8 mouse cellular contexts compared by ENCODE assay signal in genomic region chr11:29885160-29885559, GRCm38 (mm10). TPM values are rescaled to one million over a fixed set of nuclear protein-coding genes. Genes with fewer than 3 reads are reported as not detected.
DNase-seq lines count a peak whose midpoint lies in the region; ATAC-seq and TF ChIP-seq lines count a peak whose summit lies in the region.

No protein-coding gene starts in this region.

- no peak for TF ChIP-seq POLR2A in kidney, adult 2 months (IDR thresholded peaks at IDR 0.05; ENCODE audit: low read depth, low read length)

- H3K4me2 ChIP-seq in midbrain, embryonic 14.5 days (ENCODE audit: low read length): no peak overlapping the region
- no peak overlapping the region for H3K4me2 ChIP-seq in stomach, embryonic 14.5 days (replicated peaks; ENCODE audit: low read depth, low read length)

- no peak overlapping the region for H3K4me3 ChIP-seq in kidney, adult 2 months (ENCODE audit: insufficient read depth, low read depth, low read length)
- H3K4me3 ChIP-seq in midbrain, embryonic 14.5 days (replicated peaks; ENCODE audit: low read depth, low read length): no peak overlapping the region
- no peak overlapping the region for H3K4me3 ChIP-seq in stomach, embryonic 14.5 days (ENCODE audit: low read depth, low read length)

- 2% methylated on average over 1 of the region's 1 CpGs for WGBS in kidney, adult 2 months
- WGBS in midbrain, embryonic 14.5 days: 9% methylated on average over 1 of the region's 1 CpGs
- 0% methylated on average over 1 of the region's 1 CpGs for WGBS in stomach, embryonic 14.5 days

- no peak overlapping the region for H3K9ac ChIP-seq in midbrain, embryonic 14.5 days (replicated peaks; ENCODE audit: low read length)
- H3K9ac ChIP-seq in stomach, embryonic 14.5 days (replicated peaks; ENCODE audit: low read depth, low read length): no peak overlapping the region

- no peak overlapping the region for H3K27ac ChIP-seq in kidney, adult 2 months (ENCODE audit: insufficient read depth, low read depth, low read length)
- no peak overlapping the region for H3K27ac ChIP-seq in midbrain, embryonic 14.5 days (replicated peaks; ENCODE audit: low read depth, low read length)
- H3K27ac ChIP-seq in stomach, embryonic 14.5 days (ENCODE audit: low read length): no peak overlapping the region

- DNase-seq in urinary bladder, postnatal 36 days (ENCODE audit: low spot score in 2 of 2): peak; percentile 35 to 48
- no peak for DNase-seq in urinary bladder, postnatal 4 days (ENCODE audit: low spot score in 2 of 2)
- peak; percentile 53 to 74 for DNase-seq in cerebellum, postnatal 25 days
- DNase-seq in gastrocnemius, postnatal 10 days: peak; percentile 55
- peak; percentile 68 for DNase-seq in kidney, adult 2 months
- DNase-seq in left cerebral cortex, postnatal 4 days: peak; percentile 46
- DNase-seq in midbrain, embryonic 14.5 days: peak; percentile 87

- peak; percentile 62; the same call in 1 of the 2 replicates for ATAC-seq in midbrain, embryonic 14.5 days (ENCODE audit: low FRiP score, low TSS enrichment)
- peak; percentile 33; the same call in 1 of the 2 replicates for ATAC-seq in stomach, embryonic 14.5 days (ENCODE audit: insufficient number of reproducible peaks, insufficient read depth, low FRiP score, low read depth)

- intact Hi-C loops in left cerebral cortex, postnatal 4 days (cut with DNase I): loop anchor here (10.0 kb wide), 1 partner anchor 180 kb away; no protein-coding TSS in a partner anchor

- H3K4me1 ChIP-seq in kidney, adult 2 months (ENCODE audit: control insufficient read depth, insufficient read depth, low read length): no peaks in the 10 kb centered on the region
- no peaks in the 10 kb centered on the region for H3K4me1 ChIP-seq in midbrain, embryonic 14.5 days (ENCODE audit: control insufficient read depth, insufficient read depth, low read length)
- no peaks in the 10 kb centered on the region for H3K4me1 ChIP-seq in stomach, embryonic 14.5 days (ENCODE audit: control insufficient read depth, insufficient read depth, low read length)

- TF ChIP-seq CTCF in kidney, adult 2 months (conservative IDR thresholded peaks at IDR 0.05; ENCODE audit: insufficient read depth, insufficient read length, low read depth, low read length): peak; percentile 67

- H3K36me3 ChIP-seq in kidney, adult 2 months (ENCODE audit: control insufficient read depth, insufficient read depth, low read length): no peaks in the 10 kb centered on the region
- no peaks in the 10 kb centered on the region for H3K36me3 ChIP-seq in midbrain, embryonic 14.5 days (ENCODE audit: control insufficient read depth, insufficient read depth, low read length)
- no peaks in the 10 kb centered on the region for H3K36me3 ChIP-seq in stomach, embryonic 14.5 days (ENCODE audit: control insufficient read depth, insufficient read depth, low read length)

- no peaks in the 10 kb centered on the region for H3K27me3 ChIP-seq in kidney, adult 2 months (replicated peaks; ENCODE audit: control insufficient read depth, insufficient read depth, low read length)
- H3K27me3 ChIP-seq in midbrain, embryonic 14.5 days (ENCODE audit: control insufficient read depth, insufficient read depth, low read length): 0 out of 2 replicates have a peak, but pooled peaks cover 7% of the 10 kb centered on the region
- no peaks in the 10 kb centered on the region for H3K27me3 ChIP-seq in stomach, embryonic 14.5 days (ENCODE audit: control insufficient read depth, insufficient read depth, low read length)

- no peaks in the 10 kb centered on the region for H3K9me3 ChIP-seq in midbrain, embryonic 14.5 days (ENCODE audit: control insufficient read depth, low read length)
- no peaks in the 10 kb centered on the region for H3K9me3 ChIP-seq in stomach, embryonic 14.5 days (ENCODE audit: control insufficient read depth, low read depth, low read length)

RNA-seq across cellular contexts. Expression of gene 4931440F15Rik, which starts 59.7 kb away (rescaled TPM):
- total RNA-seq in gastrocnemius, postnatal 10 days (2021): 1 to 10 TPM; 1.8 to 2.3 TPM
- polyA plus RNA-seq in kidney, adult 2 months (2012; rRNA removed): 0.05 and 0.15 TPM in 2 replicates
- 1 to 10 TPM; 2.5 to 2.7 TPM for total RNA-seq in left cerebral cortex, postnatal 4 days (2021)
- polyA plus RNA-seq in midbrain, embryonic 14.5 days (2014; fragmentation: Nextera tagmentation; extraction: Ambion mirVana): 0.58 and 0.67 TPM in 2 replicates
- 0.07 and 0.36 TPM in 2 replicates for polyA plus RNA-seq in stomach, embryonic 14.5 days (2014; fragmentation: Nextera tagmentation; extraction: Ambion mirVana)

Comparison
In these comparisons a context has a peak if more than half of its experiments do, and no peak if none do; other contexts are left out.
1. DNase-seq: peak in urinary bladder, postnatal 36 days (2 of 2), cerebellum, postnatal 25 days (2 of 2), gastrocnemius, postnatal 10 days (single experiment), kidney, adult 2 months (single experiment), left cerebral cortex, postnatal 4 days (single experiment) and midbrain, embryonic 14.5 days (single experiment); none in urinary bladder, postnatal 4 days (0 of 2).